Mouse (Mus musculus) c-Kit-negative CD71-positive TER-119-positive erythroid progenitor cells, embryonic 14.5 days (primary cell): ENCODE results near the gene Gpbp1.
A peak's percentile ranks its signal among the peaks of the same experiment; 100 is the strongest.

Experiments
- DNase-seq: peaks from one replicate; pipeline ENCODE4 v3.0.0-alpha.2; 2013; ENCODE audit warnings: low read depth, low spot score

The Gpbp1 gene

GRCm38 (mm10) chr13:111489802-111490723 is at the start of gene Gpbp1:
Gene Gpbp1, minus strand, starts transcription at chr13:111490111.
- peak; percentile 99 for DNase-seq

- no peak for DNase-seq
Observed at GRCm38 (mm10) chr13:111537718-111538117, 47.8 kb upstream of the Gpbp1 start.

GRCm38 (mm10) chr13:111536207-111536887 is 46.4 kb upstream of the Gpbp1 start:
- DNase-seq = no peak

GRCm38 (mm10) chr13:111534131-111534530 is 44.2 kb upstream of the Gpbp1 start:
- no peak for DNase-seq

GRCm38 (mm10) chr13:111532178-111532948 is 42.5 kb upstream of the Gpbp1 start:
- no peak for DNase-seq

- DNase-seq = no peak
Observed at GRCm38 (mm10) chr13:111531701-111532100, 41.8 kb upstream of the Gpbp1 start.

- DNase-seq = no peak
Observed at GRCm38 (mm10) chr13:111524277-111524676, 34.4 kb upstream of the Gpbp1 start.

GRCm38 (mm10) chr13:111522336-111522735 is 32.4 kb upstream of the Gpbp1 start:
- DNase-seq = no peak

GRCm38 (mm10) chr13:111520456-111520855 is 30.5 kb upstream of the Gpbp1 start:
- DNase-seq = no peak

- no peak for DNase-seq
Observed at GRCm38 (mm10) chr13:111518332-111518731, 28.4 kb upstream of the Gpbp1 start.

- no peak for DNase-seq
Observed at GRCm38 (mm10) chr13:111516385-111517150, 26.7 kb upstream of the Gpbp1 start.

GRCm38 (mm10) chr13:111509385-111509784 is 19.5 kb upstream of the Gpbp1 start:
- DNase-seq = no peak

GRCm38 (mm10) chr13:111508645-111509044 is 18.7 kb upstream of the Gpbp1 start:
- DNase-seq = no peak

- no peak for DNase-seq
Observed at GRCm38 (mm10) chr13:111494330-111495029, 4.6 kb upstream of the Gpbp1 start.

GRCm38 (mm10) chr13:111491046-111491756 is 1.3 kb upstream of the Gpbp1 start:
- no peak for DNase-seq

GRCm38 (mm10) chr13:111489502-111489801 is 459 bp downstream of the Gpbp1 start:
- DNase-seq = no peak

- peak; percentile 47 for DNase-seq
Observed at GRCm38 (mm10) chr13:111488651-111489501, 1.0 kb downstream of the Gpbp1 start.

GRCm38 (mm10) chr13:111477695-111478094 is 12.2 kb downstream of the Gpbp1 start:
- DNase-seq = no peak

GRCm38 (mm10) chr13:111470562-111471237 is 19.2 kb downstream of the Gpbp1 start:
- DNase-seq = no peak
